Mouse (Mus musculus): ENCODE results near the gene Decr2. TPM values are rescaled to one million over a fixed set of nuclear protein-coding genes. Genes with fewer than 3 reads are reported as not detected.

Gene Decr2
- polyA plus RNA-seq, 1 experiment from 2014 or later: 47.1 TPM

DNA sequence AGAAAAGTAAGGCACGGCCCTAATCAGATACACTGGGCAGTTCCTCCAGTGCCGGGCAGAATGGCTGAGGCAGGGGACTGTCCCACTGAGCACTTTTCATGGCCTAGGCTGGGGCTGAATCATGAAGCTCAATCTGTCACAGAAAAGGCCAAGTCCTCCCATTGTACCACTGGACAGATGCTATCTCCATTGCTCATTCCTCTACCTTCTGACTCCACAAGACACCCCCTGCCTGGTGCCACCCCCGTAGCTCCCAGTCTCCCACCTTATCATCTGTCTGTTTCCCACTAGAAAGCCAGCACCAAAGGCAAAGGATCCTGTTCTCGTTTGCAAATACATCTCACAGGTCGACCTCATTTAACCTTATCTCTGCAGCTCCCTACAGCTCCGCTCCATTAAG lies 58.1 kb downstream of the Decr2 start:
- Histone ChIP-seq H3K9ac (ENCODE audit: low read length) (no peak overlapping the region), H3K9me3 (replicated peaks; ENCODE audit: control insufficient read depth, low read length) (no peaks in the 10 kb centered on the region)
- WGBS: 73% methylated on average over 6 of the region's 6 CpGs

DNA sequence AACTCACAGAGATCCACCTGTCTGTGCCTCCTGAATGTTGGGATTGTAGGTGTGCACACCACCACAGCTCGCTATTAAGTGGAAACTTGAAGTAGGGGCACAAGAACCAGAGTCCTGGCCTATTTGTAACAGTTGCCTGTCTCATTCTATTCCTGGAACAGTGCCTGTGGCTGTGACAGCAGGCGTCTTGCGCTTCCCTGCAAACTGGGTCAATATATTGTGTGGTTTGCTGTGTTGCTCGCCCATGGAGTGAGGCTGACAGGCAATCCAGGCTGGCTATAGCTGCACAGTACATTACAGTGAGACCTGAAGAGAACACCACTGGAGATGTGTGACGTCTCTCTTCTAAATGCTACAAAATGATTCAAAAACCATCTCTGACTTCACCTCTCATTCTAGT lies 58.6 kb downstream of the Decr2 start:
- H3K9me3 ChIP-seq (replicated peaks; ENCODE audit: control insufficient read depth, low read length): no peaks in the 10 kb centered on the region
- no peak overlapping the region for H3K4me2 ChIP-seq (ENCODE audit: low read depth, low read length)
- H3K36me3 ChIP-seq (ENCODE audit: control insufficient read depth, insufficient read depth, low read length): no peaks in the 10 kb centered on the region
- no peak overlapping the region for H3K9ac ChIP-seq (ENCODE audit: low read length)
- WGBS: 89% methylated on average over 5 of the region's 5 CpGs
- no peaks in the 10 kb centered on the region for H3K27me3 ChIP-seq (ENCODE audit: control insufficient read depth, insufficient read depth, low read length)
- H3K27ac ChIP-seq (ENCODE audit: low read length): no peak overlapping the region
- no peak for ATAC-seq (ENCODE audit: insufficient read depth, low FRiP score)
- no peaks in the 10 kb centered on the region for H3K4me1 ChIP-seq (ENCODE audit: control insufficient read depth, insufficient read depth, low read length)
- H3K4me3 ChIP-seq (replicated peaks; ENCODE audit: low read length): no peak overlapping the region

More for the DNA sequence above, 58.1 kb downstream of the Decr2 start:
- Histone ChIP-seq H3K36me3 (ENCODE audit: control insufficient read depth, insufficient read depth, low read length) (no peaks in the 10 kb centered on the region), H3K4me3 (replicated peaks; ENCODE audit: low read length) (no peak overlapping the region), H3K27ac (ENCODE audit: low read length) (no peak overlapping the region), H3K4me2 (ENCODE audit: low read depth, low read length) (no peak overlapping the region), H3K27me3 (ENCODE audit: control insufficient read depth, insufficient read depth, low read length) (no peaks in the 10 kb centered on the region), H3K4me1 (ENCODE audit: control insufficient read depth, insufficient read depth, low read length) (no peaks in the 10 kb centered on the region)
- ATAC-seq (ENCODE audit: insufficient read depth, low FRiP score): no peak

Other genes with a start within 250 kb of the Decr2 start
- 2.7 and 3.4 TPM in 2 replicates for gene Gm20683, start 248.6 kb downstream of the Decr2 start, polyA plus RNA-seq (2015; fragmentation: Nextera tagmentation; extraction: Ambion mirVana)
- 22.4 and 23.5 TPM in 2 replicates for gene Rhot2, start 245.5 kb downstream of the Decr2 start, polyA plus RNA-seq (2015; fragmentation: Nextera tagmentation; extraction: Ambion mirVana)
- 20.9 and 22.1 TPM in 2 replicates for gene Wdr90, start 228.8 kb downstream of the Decr2 start, polyA plus RNA-seq (2015; fragmentation: Nextera tagmentation; extraction: Ambion mirVana)
- gene Mcrip2, start 221.6 kb downstream of the Decr2 start, polyA plus RNA-seq (2015; fragmentation: Nextera tagmentation; extraction: Ambion mirVana): 41.5 and 49.4 TPM in 2 replicates
- gene Mettl26, start 215.3 kb downstream of the Decr2 start, polyA plus RNA-seq (2015; fragmentation: Nextera tagmentation; extraction: Ambion mirVana): 57.1 and 63.8 TPM in 2 replicates
- gene Wfikkn1, start 209.5 kb downstream of the Decr2 start, polyA plus RNA-seq (2015; fragmentation: Nextera tagmentation; extraction: Ambion mirVana): 0.42 and 0.56 TPM in 2 replicates
- gene Rab40c, start 170.6 kb downstream of the Decr2 start, polyA plus RNA-seq (2015; fragmentation: Nextera tagmentation; extraction: Ambion mirVana): 26.3 and 27.7 TPM in 2 replicates
- gene Pigq, start 145.4 kb downstream of the Decr2 start, polyA plus RNA-seq (2015; fragmentation: Nextera tagmentation; extraction: Ambion mirVana): 57.2 and 62.0 TPM in 2 replicates
- gene Nhlrc4, start 145.4 kb downstream of the Decr2 start, polyA plus RNA-seq (2015; fragmentation: Nextera tagmentation; extraction: Ambion mirVana): 0.12 and 0.66 TPM in 2 replicates
- gene A930017K11Rik, start 137.8 kb downstream of the Decr2 start, polyA plus RNA-seq (2015; fragmentation: Nextera tagmentation; extraction: Ambion mirVana): 0.11 and 0.31 TPM in 2 replicates
- gene Capn15, start 104.5 kb downstream of the Decr2 start, polyA plus RNA-seq (2015; fragmentation: Nextera tagmentation; extraction: Ambion mirVana): 21.6 and 23.3 TPM in 2 replicates
- 6.0 and 6.9 TPM in 2 replicates for gene Rab11fip3, start 20.8 kb downstream of the Decr2 start, polyA plus RNA-seq (2015; fragmentation: Nextera tagmentation; extraction: Ambion mirVana)
- 67.7 and 74.7 TPM in 2 replicates for gene Nme4, start 5.3 kb upstream of the Decr2 start, polyA plus RNA-seq (2015; fragmentation: Nextera tagmentation; extraction: Ambion mirVana)
- 5.7 and 6.9 TPM in 2 replicates for gene Tmem8, start 23.0 kb upstream of the Decr2 start, polyA plus RNA-seq (2015; fragmentation: Nextera tagmentation; extraction: Ambion mirVana)
- 184 and 201 TPM in 2 replicates for gene Mrpl28, start 33.2 kb upstream of the Decr2 start, polyA plus RNA-seq (2015; fragmentation: Nextera tagmentation; extraction: Ambion mirVana)
- 6.4 and 6.6 TPM in 2 replicates for gene Axin1, start 48.4 kb upstream of the Decr2 start, polyA plus RNA-seq (2015; fragmentation: Nextera tagmentation; extraction: Ambion mirVana)
- 192 and 218 TPM in 2 replicates for gene Pdia2, start 108.8 kb upstream of the Decr2 start, polyA plus RNA-seq (2015; fragmentation: Nextera tagmentation; extraction: Ambion mirVana)
- 40.3 and 42.7 TPM in 2 replicates for gene Rgs11, start 112.6 kb upstream of the Decr2 start, polyA plus RNA-seq (2015; fragmentation: Nextera tagmentation; extraction: Ambion mirVana)
- gene Arhgdig, start 117.4 kb upstream of the Decr2 start, polyA plus RNA-seq (2015; fragmentation: Nextera tagmentation; extraction: Ambion mirVana): 24.0 and 25.9 TPM in 2 replicates
- gene Fam234a, start 153.9 kb upstream of the Decr2 start, polyA plus RNA-seq (2015; fragmentation: Nextera tagmentation; extraction: Ambion mirVana): 89.0 and 101 TPM in 2 replicates
- gene Luc7l, start 162.6 kb upstream of the Decr2 start, polyA plus RNA-seq (2015; fragmentation: Nextera tagmentation; extraction: Ambion mirVana): 80.5 and 84.3 TPM in 2 replicates